Mouse (Mus musculus) induced T-regulatory cell, adult 2 months (primary cell): ENCODE data around the gene Rab11fip4.

Source experiments
- DNase-seq: peaks from one replicate; pipeline ENCODE4 v3.0.0-alpha.2; 2012; ENCODE audit warnings: low read depth

Gene Rab11fip4

GRCm38 (mm10) chr11:79738725-79739558, 147.9 kb downstream of the Rab11fip4 start:
- DNase-seq, result no peak

GRCm38 (mm10) chr11:79740740-79741512, 149.9 kb downstream of the Rab11fip4 start:
- DNase-seq, result no peak

GRCm38 (mm10) chr11:79746552-79747102, 155.6 kb downstream of the Rab11fip4 start:
- DNase-seq, result no peak
